Mouse (Mus musculus): ENCODE data around the gene Bad.
A peak's percentile ranks its signal among the peaks of the same experiment; 100 is the strongest.

DNA sequence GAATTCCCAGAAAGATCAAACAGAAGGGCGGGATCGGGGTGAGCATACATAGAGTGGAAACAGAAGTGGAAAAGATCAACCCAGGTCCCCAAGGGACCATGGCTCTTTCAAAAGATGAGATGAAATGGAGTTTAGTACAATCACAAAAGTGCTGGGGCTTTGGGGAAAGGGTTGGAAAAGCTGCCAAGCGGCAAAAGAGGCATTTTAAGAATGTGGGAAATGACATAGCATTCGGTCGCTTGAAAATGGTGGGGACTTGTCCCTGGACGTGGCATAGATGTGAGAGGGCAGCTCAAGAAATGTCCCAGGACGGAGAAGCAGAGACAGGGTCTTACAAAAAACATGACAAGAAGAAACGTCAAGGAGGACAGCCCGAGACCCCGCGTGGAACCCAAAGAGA is 32.6 kb upstream of the Bad start:
- TF ChIP-seq CTCF (IDR thresholded peaks at IDR 0.05; ENCODE audit: low read depth) (no peak), EP300 (optimal IDR thresholded peaks at IDR 0.05) (peak; percentile 26)
